Mouse (Mus musculus): ENCODE data around the gene Col4a2.

Col4a2 gene

GRCm38 (mm10) chr8:11382933-11383332, 70.3 kb downstream of the Col4a2 start:
- no peak for DNase-seq (ENCODE audit: low read depth, low spot score)

GRCm38 (mm10) chr8:11383379-11383778, 70.8 kb downstream of the Col4a2 start:
- no peak for DNase-seq (ENCODE audit: low read depth, low spot score)

DNA sequence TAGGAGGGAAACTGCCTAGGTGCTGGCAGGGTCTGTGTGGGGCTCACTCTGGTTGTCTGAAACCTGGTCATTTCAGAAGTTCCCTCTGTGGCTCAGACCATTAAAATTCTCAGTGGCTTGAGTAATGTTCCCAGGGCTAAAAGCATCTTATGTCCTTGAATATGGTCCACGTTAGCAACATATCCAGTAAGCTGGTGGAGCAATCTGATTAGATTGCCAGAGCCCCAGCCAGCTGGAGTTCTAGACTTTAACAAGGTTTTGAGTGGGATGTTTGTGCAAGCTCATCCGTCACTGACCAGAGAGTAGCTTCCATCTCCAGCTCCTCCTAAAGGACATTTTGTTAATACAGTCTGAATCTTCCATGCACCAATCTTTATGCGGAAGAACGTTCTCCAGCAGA, 72.2 kb downstream of the Col4a2 start:
- no peak for DNase-seq (ENCODE audit: low read depth, low spot score)

DNA sequence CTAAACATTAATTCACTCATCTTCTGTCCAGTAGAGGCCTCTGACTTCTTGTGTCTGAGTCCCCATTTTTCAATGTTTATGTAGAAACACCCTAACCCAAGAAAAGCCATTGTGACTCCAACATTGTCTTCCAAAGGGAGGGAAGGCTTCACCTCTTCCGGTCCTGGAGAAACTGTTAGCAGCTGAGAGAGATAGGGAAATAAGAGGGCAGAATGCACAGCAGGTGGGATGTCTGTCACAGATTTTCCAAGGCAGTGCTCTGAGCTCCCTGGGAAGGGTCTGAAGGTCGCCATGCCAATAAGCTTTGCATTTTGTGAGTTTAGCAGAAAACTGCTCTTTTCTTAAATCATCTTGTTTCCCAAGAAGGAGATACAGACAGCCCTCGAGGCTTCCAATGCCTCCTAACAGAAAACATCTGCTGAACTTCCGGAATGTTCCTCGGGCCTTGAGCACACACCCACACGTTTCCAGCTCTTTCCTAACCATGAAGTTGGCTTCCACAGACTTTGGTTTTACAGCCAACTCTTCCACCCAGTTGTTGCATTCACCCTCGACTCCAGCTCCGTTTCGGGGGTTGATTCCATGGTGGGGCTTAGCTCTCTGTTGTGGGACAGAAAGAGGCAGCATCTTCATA, 72.8 kb downstream of the Col4a2 start:
- DNase-seq (ENCODE audit: low read depth, low spot score), result no peak

DNA sequence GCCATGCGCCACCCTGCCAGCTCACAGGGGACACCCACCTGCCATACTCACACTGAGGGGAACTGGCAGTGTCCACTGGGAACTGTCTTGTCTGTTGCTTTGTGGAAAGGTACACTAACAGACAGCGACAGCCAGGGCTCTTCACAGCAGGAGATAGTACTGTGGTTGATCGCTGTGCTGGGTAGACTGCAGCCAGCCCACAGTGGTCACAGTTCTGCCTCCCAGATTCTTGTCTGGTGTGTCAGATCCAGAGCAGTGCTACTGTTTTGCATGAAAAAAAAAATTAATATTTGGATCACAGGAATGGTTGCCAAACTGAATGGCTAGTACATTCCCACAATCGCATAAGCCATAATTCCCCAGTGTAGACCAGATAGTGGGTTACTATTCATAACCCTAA, 74.7 kb downstream of the Col4a2 start:
- DNase-seq (ENCODE audit: low read depth, low spot score), result no peak

- DNase-seq (ENCODE audit: low read depth, low spot score), result no peak
Measured at GRCm38 (mm10) chr8:11389275-11390050, 76.9 kb downstream of the Col4a2 start.

DNA sequence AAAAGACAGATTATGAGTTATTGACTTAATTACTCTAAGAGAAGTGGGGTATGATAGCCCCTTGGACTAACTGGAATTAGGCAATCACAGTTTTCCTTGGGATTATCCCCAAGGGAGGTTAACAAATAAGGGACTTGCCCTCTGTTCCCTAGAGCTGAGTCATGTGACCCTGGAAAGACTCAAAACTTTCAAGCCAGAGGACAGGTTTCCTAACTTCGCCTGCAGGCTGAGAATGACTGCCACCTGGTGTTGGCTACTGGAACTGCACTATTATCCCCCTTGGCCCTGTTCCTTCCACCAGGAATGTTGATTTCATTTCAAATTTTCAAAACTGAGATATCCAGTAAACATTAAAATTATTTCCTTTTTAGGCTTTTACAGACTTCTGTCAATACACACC, 80.1 kb downstream of the Col4a2 start:
- no peak for DNase-seq (ENCODE audit: low read depth, low spot score)

GRCm38 (mm10) chr8:11393161-11393560, 80.6 kb downstream of the Col4a2 start:
- DNase-seq (ENCODE audit: low read depth, low spot score), result no peak

GRCm38 (mm10) chr8:11393607-11394006, 81.0 kb downstream of the Col4a2 start:
- DNase-seq (ENCODE audit: low read depth, low spot score), result no peak

- no peak for DNase-seq (ENCODE audit: low read depth, low spot score)
Measured at GRCm38 (mm10) chr8:11394773-11395172, 82.2 kb downstream of the Col4a2 start.

- no peak for DNase-seq (ENCODE audit: low read depth, low spot score)
Measured at GRCm38 (mm10) chr8:11395601-11396000, 83.0 kb downstream of the Col4a2 start.

DNA sequence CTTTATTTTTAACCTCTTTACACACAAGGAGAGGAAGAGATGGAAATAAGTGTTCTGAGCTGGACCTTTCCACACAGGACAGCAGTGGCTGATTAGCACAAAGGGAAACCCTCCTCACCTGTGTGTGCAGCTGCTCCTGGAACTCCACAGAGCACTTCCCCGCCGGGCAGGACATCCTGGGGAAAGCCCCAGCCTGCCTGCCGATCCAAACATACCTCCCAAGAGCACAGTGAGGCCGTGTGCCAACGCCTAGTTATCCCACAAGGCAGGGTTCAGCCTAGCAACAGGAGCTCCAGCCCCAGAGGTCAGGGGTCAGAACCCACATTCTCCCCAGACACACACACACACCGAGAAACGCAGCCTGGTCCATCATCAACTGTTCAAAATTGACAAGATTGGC, 83.5 kb downstream of the Col4a2 start:
- no peak for DNase-seq (ENCODE audit: low read depth, low spot score)

DNA sequence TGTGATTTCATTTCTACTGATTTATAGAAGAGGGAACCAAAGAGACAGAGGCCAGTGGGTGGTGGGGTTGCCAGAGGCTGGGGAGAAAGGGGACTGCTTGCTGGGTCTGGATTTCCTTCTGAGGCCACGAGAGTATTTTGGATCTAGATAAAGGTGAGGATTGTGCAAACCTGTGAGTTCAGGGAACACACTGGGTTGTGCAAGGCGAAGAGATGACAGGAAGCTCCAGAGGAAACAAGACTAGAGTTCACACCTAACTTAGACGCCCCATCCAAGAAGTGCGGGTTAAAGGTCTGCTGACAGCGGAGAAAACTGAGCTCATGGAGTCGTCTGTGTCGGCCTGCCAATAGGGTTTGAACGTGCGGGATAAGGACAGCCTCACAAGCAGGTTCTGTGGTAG, 84.5 kb downstream of the Col4a2 start:
- DNase-seq (ENCODE audit: low read depth, low spot score), result no peak

DNA sequence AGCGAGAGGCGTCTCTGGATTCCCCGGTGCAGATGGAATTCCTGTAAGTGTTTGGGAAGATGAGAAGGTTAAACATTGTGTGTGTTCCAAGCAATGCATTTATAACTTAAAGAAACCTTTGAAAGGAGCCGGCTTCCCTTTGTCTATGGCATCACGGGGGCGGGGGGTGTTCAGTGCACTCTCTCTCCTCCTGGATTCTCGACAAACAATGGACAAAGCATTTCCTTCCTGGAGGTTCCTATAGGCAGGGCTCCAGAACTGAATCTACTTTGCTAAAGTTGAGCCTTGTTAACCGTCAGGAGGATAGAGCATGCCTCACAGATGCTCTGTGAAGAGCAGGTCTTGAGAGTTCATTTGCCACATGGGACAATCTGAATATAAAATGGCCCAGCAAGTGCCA, 87.1 kb downstream of the Col4a2 start:
- DNase-seq (ENCODE audit: low read depth, low spot score), result no peak

- DNase-seq (ENCODE audit: low read depth, low spot score), result no peak
Measured at GRCm38 (mm10) chr8:11400244-11400643, 87.6 kb downstream of the Col4a2 start.

DNA sequence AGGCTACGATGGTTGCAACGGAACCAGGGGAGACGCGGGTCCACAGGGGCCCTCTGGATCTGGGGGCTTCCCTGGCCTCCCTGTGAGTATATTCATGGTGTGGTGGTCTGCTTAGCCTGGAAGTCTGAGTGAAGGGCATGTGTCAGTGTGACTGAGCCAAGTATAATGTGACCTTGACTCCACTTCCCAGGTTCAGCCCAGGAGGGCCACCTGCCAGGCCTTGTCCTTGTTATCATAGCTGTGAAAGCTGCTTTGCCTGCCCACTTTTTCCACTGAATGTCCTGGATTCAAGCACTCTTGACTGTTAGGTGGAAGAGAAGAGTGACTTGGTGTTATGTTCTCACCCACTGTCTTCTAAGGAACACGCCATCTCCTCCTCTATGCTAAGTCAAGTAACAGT, 88.6 kb downstream of the Col4a2 start:
- DNase-seq (ENCODE audit: low read depth, low spot score), result no peak

DNA sequence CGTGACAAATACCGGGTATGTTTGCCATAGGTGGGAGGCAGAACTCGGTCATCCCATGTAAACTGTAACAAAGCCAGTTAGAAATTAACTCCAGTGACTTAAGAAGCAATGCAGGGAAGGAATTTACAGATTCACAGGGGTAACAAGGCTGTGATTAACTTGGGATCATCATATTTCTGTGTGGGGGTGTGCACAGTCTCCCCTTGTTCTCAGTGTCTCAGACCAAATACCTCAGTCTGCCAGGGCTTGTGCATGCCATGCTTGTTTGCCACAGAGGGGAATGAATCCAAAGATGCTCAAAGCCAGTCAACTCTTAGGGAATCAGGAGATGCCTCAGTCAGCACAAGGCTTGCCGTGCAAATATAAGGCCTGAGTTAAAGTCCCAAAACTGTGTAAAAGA, 89.6 kb downstream of the Col4a2 start:
- no peak for DNase-seq (ENCODE audit: low read depth, low spot score)

GRCm38 (mm10) chr8:11403813-11404212, 91.2 kb downstream of the Col4a2 start:
- no peak for DNase-seq (ENCODE audit: low read depth, low spot score)

GRCm38 (mm10) chr8:11404614-11405013, 92.0 kb downstream of the Col4a2 start:
- no peak for DNase-seq (ENCODE audit: low read depth, low spot score)

DNA sequence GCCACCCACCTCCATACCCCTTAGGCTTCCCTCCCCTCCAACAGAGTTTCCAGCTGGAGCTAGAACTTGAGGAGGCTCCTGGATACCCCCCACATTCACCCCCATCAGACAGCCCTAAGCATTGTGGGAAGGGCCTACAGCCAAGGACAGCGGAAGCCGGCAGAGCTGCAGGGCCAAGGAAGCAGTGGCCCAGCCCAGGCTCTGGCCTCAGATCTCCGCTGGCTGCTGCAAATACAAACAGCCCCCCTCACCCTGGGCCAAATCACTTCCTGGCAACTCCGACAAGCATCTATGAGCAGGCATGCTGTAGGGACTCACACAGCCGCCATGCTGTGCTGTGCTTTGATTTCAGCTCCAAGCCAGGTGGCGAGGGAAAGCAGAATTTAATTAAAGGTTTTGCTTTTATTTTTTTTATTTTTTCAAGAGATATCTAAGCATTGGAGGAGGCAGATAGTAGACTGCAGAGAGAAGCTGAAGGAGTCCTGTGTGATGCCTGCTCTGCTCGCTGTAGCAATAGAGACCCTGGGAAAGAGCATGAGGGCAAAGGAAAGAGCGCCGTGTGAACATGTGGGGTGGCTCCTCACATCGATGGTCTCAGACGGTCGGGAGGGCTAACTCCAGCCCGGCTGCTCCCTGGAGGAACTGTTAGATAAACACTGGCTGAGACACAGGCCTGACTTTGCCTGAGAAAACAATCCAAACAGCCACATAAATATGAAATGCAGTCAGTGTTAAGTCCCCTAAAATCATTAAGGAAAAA, 93.3 kb downstream of the Col4a2 start:
- DNase-seq (ENCODE audit: low read depth, low spot score), result no peak

DNA sequence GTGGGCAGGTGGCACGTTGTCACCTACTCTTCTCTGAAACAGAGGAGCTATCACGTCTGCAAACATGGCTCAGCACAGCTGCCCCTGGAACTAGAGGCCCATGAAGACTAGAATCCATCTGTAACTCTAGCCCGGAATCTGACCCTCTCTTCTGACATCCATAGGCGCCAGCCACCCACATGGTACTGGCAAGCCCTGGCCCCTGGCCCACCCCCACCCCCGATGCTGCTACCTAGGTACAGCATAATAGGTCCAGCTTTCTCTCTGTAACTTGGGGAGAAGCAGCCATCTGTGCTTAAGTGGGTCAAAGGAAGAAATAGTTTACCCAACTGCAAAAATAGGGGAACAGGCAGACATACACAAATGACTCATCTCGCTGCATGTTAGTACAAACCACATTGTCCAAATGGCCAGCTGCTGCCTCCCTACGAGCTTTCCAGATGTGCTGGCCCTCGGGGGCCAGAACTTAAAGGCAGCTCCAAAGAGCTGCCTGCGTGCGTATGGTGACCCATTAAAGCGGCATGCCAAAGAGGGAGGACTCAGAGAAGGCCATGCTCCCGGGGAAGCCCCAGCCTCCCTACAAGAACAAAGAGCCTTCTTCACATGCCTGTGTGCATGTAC, 99.0 kb downstream of the Col4a2 start:
- DNase-seq (ENCODE audit: low read depth, low spot score), result no peak

- no peak for DNase-seq (ENCODE audit: low read depth, low spot score)
Measured at GRCm38 (mm10) chr8:11412450-11412849, 99.8 kb downstream of the Col4a2 start.

Measured in retina, postnatal 7 days (tissue).